Mouse (Mus musculus): ENCODE data around the gene Sccpdh. TPM values are rescaled to one million over a fixed set of nuclear protein-coding genes. Genes with fewer than 3 reads are reported as not detected.
"Not testable (repeated sequence)": the region's sequence is repeated elsewhere in the genome, so short reads cannot be mapped to it uniquely, and the experiment has no call there.

The Sccpdh gene
- polyA plus RNA-seq, 1 experiment: 48.5 TPM

DNA sequence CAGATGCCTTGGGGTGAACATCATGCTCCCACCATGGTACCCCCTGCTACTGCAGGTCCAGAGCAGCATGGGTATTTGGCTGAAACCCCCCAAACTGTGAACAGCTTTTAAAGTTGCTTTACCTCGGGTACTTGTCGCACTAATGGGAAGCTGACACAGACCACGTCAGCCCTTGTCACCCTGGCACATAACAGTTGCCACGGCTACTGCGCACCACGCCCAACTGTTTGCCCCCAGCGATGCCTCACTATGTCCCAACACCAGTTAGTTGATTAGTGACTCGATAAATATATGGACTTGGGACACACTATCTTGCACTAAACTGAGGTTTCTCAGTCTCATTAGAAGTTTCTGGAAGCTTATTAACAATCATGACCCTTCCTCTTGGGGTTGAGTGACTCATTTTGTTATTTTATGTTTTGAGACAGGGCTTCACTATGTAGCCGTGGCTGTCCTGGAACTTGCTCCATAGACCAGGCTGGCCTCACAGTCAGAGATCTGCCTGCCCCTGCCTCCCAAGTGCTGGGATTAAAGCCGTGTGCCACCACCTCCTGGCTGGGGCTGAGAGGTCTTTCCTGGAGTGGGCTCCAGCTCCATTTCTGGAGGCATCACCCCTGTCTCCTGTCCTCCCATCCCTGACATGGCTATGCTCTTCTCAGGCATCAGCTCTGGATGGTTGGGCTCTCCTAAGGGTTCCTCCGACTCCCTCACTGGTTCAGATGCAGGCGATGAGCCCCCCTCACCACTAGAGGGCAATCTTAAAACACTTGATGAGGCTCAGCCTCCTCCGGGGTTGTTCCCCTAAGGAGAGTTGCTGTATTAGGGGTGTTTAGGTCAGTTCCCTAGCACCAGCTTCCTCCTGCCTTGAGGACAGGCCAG is 22.7 kb upstream of the Sccpdh start:
- H3K9me3 ChIP-seq (replicated peaks; ENCODE audit: control insufficient read depth, insufficient read depth, low read length, poor library complexity, severe bottlenecking): no peaks in the 10 kb centered on the region
- H3K36me3 ChIP-seq (ENCODE audit: control insufficient read depth, insufficient read depth, low read length, poor library complexity, severe bottlenecking): no peaks in the 10 kb centered on the region
- no peak overlapping the region for H3K4me3 ChIP-seq (ENCODE audit: low read depth, low read length)
- H3K9ac ChIP-seq (ENCODE audit: low read depth, poor library complexity, severe bottlenecking): no peak overlapping the region
- H3K27ac ChIP-seq (ENCODE audit: insufficient read depth, low read length): no peak overlapping the region
- TF ChIP-seq CTCF (IDR thresholded peaks at IDR 0.05; ENCODE audit: low read depth, low read length) (peak; percentile 82), EP300 (IDR thresholded peaks at IDR 0.05; ENCODE audit: insufficient read depth, low read depth, low read length) (no peak), POLR2A (IDR thresholded peaks at IDR 0.05; ENCODE audit: insufficient read depth, low read length) (no peak)
- H3K27me3 ChIP-seq (ENCODE audit: control insufficient read depth, insufficient read depth, low read length, poor library complexity, severe bottlenecking): no peaks in the 10 kb centered on the region
- H3K4me1 ChIP-seq (ENCODE audit: control insufficient read depth, insufficient read depth, low read length): no peaks in the 10 kb centered on the region

DNA sequence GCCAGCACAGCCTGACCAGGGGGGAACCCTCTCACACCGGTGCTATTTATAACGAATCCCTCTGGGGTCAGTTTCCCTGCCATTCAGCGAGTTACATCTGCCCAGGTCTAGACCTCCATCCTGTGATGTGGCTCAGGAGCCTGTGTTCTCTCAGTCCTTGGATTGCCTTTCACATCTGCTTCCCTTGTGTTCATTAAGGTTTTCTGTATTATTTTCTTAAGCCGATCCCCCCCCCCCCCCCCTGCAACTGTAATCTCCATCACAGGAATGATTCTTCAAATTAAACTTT is 22.1 kb upstream of the Sccpdh start:
- H3K27ac ChIP-seq (ENCODE audit: insufficient read depth, low read length): no peak overlapping the region
- H3K9me3 ChIP-seq (replicated peaks; ENCODE audit: control insufficient read depth, insufficient read depth, low read length, poor library complexity, severe bottlenecking): no peaks in the 10 kb centered on the region
- H3K36me3 ChIP-seq (ENCODE audit: control insufficient read depth, insufficient read depth, low read length, poor library complexity, severe bottlenecking): no peaks in the 10 kb centered on the region
- H3K27me3 ChIP-seq (ENCODE audit: control insufficient read depth, insufficient read depth, low read length, poor library complexity, severe bottlenecking): no peaks in the 10 kb centered on the region
- no peaks in the 10 kb centered on the region for H3K4me1 ChIP-seq (ENCODE audit: control insufficient read depth, insufficient read depth, low read length)
- no peak for TF ChIP-seq POLR2A (IDR thresholded peaks at IDR 0.05; ENCODE audit: insufficient read depth, low read length)
- no peak for TF ChIP-seq EP300 (IDR thresholded peaks at IDR 0.05; ENCODE audit: insufficient read depth, low read depth, low read length)
- no peak for TF ChIP-seq CTCF (IDR thresholded peaks at IDR 0.05; ENCODE audit: low read depth, low read length)
- no peak overlapping the region for H3K9ac ChIP-seq (ENCODE audit: low read depth, poor library complexity, severe bottlenecking)
- no peak overlapping the region for H3K4me3 ChIP-seq (ENCODE audit: low read depth, low read length)

DNA sequence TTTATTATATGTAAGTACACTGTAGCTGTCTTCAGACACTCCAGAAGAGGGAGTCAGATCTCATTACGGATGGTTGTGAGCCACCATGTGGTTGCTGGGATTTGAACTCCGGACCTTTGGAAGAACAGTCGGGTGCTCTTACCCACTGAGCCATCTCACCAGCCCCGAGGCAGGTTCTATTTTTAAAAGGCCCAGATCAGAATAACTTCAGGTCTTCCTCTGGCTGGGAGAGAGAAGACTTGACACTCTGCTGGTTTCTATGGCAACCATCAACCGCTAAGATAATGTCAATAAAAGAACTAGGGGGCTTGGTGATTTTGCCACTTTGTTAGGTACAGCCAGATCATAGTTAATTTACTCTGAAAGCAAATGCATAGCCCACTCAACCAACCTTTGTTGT is 19.3 kb upstream of the Sccpdh start:
- H3K4me3 ChIP-seq (ENCODE audit: low read depth, low read length); H3K36me3 ChIP-seq (ENCODE audit: control insufficient read depth, insufficient read depth, low read length, poor library complexity, severe bottlenecking); H3K27ac ChIP-seq (ENCODE audit: insufficient read depth, low read length); H3K9ac ChIP-seq (ENCODE audit: low read depth, poor library complexity, severe bottlenecking); H3K27me3 ChIP-seq (ENCODE audit: control insufficient read depth, insufficient read depth, low read length, poor library complexity, severe bottlenecking); H3K4me1 ChIP-seq (ENCODE audit: control insufficient read depth, insufficient read depth, low read length): not testable (repeated sequence)
- peaks cover 13% of the 10 kb centered on the region for H3K9me3 ChIP-seq (replicated peaks; ENCODE audit: control insufficient read depth, insufficient read depth, low read length, poor library complexity, severe bottlenecking)

GRCm38 (mm10) chr1:179649324-179649723 is 18.7 kb upstream of the Sccpdh start:
- no peak overlapping the region for H3K4me3 ChIP-seq (ENCODE audit: low read depth, low read length)
- no peaks in the 10 kb centered on the region for H3K4me1 ChIP-seq (ENCODE audit: control insufficient read depth, insufficient read depth, low read length)
- H3K9me3 ChIP-seq (replicated peaks; ENCODE audit: control insufficient read depth, insufficient read depth, low read length, poor library complexity, severe bottlenecking): peaks cover 15% of the 10 kb centered on the region
- H3K9ac ChIP-seq (ENCODE audit: low read depth, poor library complexity, severe bottlenecking): no peak overlapping the region
- H3K27me3 ChIP-seq (ENCODE audit: control insufficient read depth, insufficient read depth, low read length, poor library complexity, severe bottlenecking): no peaks in the 10 kb centered on the region
- H3K36me3 ChIP-seq (ENCODE audit: control insufficient read depth, insufficient read depth, low read length, poor library complexity, severe bottlenecking): no peaks in the 10 kb centered on the region
- H3K27ac ChIP-seq (ENCODE audit: insufficient read depth, low read length): peak overlapping the region; percentile 73; the same call in 1 of the 2 replicates
- TF ChIP-seq CTCF (IDR thresholded peaks at IDR 0.05; ENCODE audit: low read depth, low read length): no peak
- TF ChIP-seq EP300 (IDR thresholded peaks at IDR 0.05; ENCODE audit: insufficient read depth, low read depth, low read length): no peak
- TF ChIP-seq POLR2A (IDR thresholded peaks at IDR 0.05; ENCODE audit: insufficient read depth, low read length): no peak

DNA sequence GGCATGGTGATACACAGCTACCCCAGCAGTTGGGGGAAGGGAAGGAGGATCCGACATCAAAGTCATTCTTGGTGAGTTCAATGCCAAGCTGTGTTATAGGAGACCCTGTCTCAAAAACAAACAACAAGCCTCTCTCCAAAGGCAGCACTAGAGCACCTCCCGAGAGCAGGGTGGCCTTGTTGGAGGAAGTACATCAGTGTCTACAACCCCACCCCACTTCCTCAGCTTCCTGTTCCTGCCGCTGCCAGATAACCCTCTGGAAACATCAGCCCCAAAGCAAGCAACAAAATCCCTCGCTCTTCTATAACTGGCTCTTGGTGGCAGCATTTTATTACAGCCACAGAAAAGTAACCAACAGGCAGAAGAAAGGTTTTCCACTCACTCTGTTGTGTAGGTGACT is 17.7 kb upstream of the Sccpdh start:
- Histone ChIP-seq H3K9ac (ENCODE audit: low read depth, poor library complexity, severe bottlenecking) (no peak overlapping the region; the same call in 1 of the 2 replicates), H3K27ac (ENCODE audit: insufficient read depth, low read length) (peak overlapping the region; percentile 82), H3K4me3 (ENCODE audit: low read depth, low read length) (no peak overlapping the region), H3K27me3 (ENCODE audit: control insufficient read depth, insufficient read depth, low read length, poor library complexity, severe bottlenecking) (no peaks in the 10 kb centered on the region), H3K4me1 (ENCODE audit: control insufficient read depth, insufficient read depth, low read length) (no peaks in the 10 kb centered on the region), H3K9me3 (replicated peaks; ENCODE audit: control insufficient read depth, insufficient read depth, low read length, poor library complexity, severe bottlenecking) (peaks cover 15% of the 10 kb centered on the region), H3K36me3 (ENCODE audit: control insufficient read depth, insufficient read depth, low read length, poor library complexity, severe bottlenecking) (no peaks in the 10 kb centered on the region)
- TF ChIP-seq POLR2A (IDR thresholded peaks at IDR 0.05; ENCODE audit: insufficient read depth, low read length) (no peak), CTCF (IDR thresholded peaks at IDR 0.05; ENCODE audit: low read depth, low read length) (no peak), EP300 (IDR thresholded peaks at IDR 0.05; ENCODE audit: insufficient read depth, low read depth, low read length) (no peak)

DNA sequence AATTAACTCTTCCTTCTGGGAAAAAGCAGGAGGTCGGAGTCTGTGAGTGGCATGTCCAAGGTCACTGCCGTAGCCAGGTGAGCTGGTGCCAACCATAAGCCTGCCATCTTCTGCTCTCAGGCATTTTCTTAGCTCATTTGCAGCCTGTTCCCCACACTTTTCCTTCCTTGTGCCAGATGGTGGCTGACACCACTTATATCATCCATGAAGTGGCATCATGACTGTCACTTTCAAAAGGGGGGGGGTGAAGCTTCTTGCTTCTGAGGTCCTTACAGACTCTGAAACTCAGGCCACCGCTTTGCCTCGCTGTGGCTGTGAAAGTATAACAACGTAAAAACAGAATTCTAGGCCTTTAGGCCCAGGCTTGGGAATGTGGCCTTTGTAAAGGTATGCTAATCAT is 16.8 kb upstream of the Sccpdh start:
- H3K27ac ChIP-seq (ENCODE audit: insufficient read depth, low read length): peak overlapping the region; percentile 82

More for the DNA sequence above, 16.8 kb upstream of the Sccpdh start:
- no peak for TF ChIP-seq POLR2A (IDR thresholded peaks at IDR 0.05; ENCODE audit: insufficient read depth, low read length)
- no peaks in the 10 kb centered on the region for H3K36me3 ChIP-seq (ENCODE audit: control insufficient read depth, insufficient read depth, low read length, poor library complexity, severe bottlenecking)
- no peaks in the 10 kb centered on the region for H3K4me1 ChIP-seq (ENCODE audit: control insufficient read depth, insufficient read depth, low read length)
- peaks cover 15% of the 10 kb centered on the region for H3K9me3 ChIP-seq (replicated peaks; ENCODE audit: control insufficient read depth, insufficient read depth, low read length, poor library complexity, severe bottlenecking)
- no peak overlapping the region for H3K4me3 ChIP-seq (ENCODE audit: low read depth, low read length)
- peak overlapping the region; percentile 11; the same call in 1 of the 2 replicates for H3K9ac ChIP-seq (ENCODE audit: low read depth, poor library complexity, severe bottlenecking)
- no peaks in the 10 kb centered on the region for H3K27me3 ChIP-seq (ENCODE audit: control insufficient read depth, insufficient read depth, low read length, poor library complexity, severe bottlenecking)

Measured in ES-Bruce4 (cell line).